Mouse (Mus musculus): ENCODE results near the gene Cmss1. TPM values are rescaled to one million over a fixed set of nuclear protein-coding genes. Genes with fewer than 3 reads are reported as not detected.

Gene Cmss1
- total RNA-seq, 2 experiments from 2014 or later, result 17.0 to 18.8 TPM

Other genes starting within 250 kb of the Cmss1 start
- gene Col8a1, start 147.9 kb upstream of the Cmss1 start, total RNA-seq (2021), result 1 to 10 TPM in 1 of 2 experiments, under 1 TPM in 1; 0.53 to 1.3 TPM

Data from layer of hippocampus, adult 18-20 months (tissue).